Mouse (Mus musculus): ENCODE results near the gene Capn3.

- TF ChIP-seq POLR2A (IDR thresholded peaks at IDR 0.05; ENCODE audit: control insufficient read depth, extremely low read depth, insufficient read depth, low read length, poor library complexity) (no peak), CTCF (IDR thresholded peaks at IDR 0.05; ENCODE audit: borderline replicate concordance, control insufficient read depth, extremely low read depth, insufficient read depth, low read length, poor library complexity) (no peak)
Measured at GRCm38 (mm10) chr2:120503094-120503493, 47.3 kb downstream of the Capn3 start.

All from thymus, adult 2 months (tissue).